Mouse (Mus musculus) liver, adult 2 months (tissue): ENCODE data around the gene Ccdc160.

Source experiments
- CTCF ChIP-seq: fragments of 200-500 bp; IDR thresholded peaks from 2 replicates; pipeline ENCODE4 v1.5.1; 2011; ENCODE audit warnings: low read depth, low read length, control low read depth
- POLR2A ChIP-seq: fragments of 200-500 bp; IDR thresholded peaks from 2 replicates; pipeline ENCODE4 v1.6.1; 2011; ENCODE audit warnings: low read length, control low read depth; ENCODE audit not compliant: insufficient read depth; ENCODE audit errors: extremely low read depth

DNA sequence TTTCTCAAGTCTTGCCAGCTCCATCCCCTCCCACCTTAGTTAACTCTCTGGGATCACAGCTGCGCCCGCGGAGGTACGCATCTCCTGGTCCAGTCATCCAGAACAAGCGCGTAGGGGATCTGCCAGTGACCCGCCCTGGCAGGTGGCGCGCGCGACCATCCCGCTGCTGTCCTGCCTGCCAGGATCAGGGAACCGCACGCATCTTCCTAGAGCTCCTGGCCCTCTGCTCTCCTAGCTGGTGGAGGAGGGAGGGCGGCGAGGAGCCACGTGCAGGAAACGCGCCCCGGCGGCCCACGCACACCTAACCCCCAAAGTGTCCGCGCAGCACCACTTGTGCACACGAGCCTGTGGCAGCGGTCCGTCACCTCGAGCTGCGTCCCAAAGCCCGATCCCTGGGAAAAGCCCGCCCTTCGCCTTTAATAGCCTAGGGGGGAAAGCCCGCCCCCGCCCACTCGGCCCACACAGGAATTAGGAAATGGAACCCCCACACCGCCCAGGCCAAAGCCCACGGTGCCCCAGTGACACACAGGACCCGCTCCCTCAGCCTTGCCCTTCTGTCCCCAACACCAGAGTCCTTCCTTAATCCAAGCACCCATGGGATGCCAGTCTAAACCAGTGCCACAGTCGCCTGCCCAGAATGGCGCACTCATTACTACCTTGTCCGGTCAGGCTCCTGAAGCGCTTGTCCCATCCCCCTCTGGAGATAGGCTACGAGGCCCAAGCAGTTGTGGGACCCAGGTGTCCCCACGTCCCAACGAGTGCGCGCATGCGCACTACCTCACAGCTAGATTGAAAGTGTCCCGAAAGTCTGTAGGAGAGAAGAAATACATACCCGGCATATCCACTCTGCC is 46.6 kb upstream of the Ccdc160 start:
- TF ChIP-seq CTCF (no peak), POLR2A (no peak)
